Mouse (Mus musculus) gastrocnemius, postnatal 4 days (tissue): ENCODE data around the gene Cnn2. TPM values are rescaled to one million over a fixed set of nuclear protein-coding genes. Genes with fewer than 3 reads are reported as not detected.

ENCODE experiments used
- DNase-seq, 2 experiments: peaks; one replicate each; pipeline ENCODE4 v3.0.0; 2021 to 2022; ENCODE audit warnings: low spot score in 2 of 2, mixed read lengths in 2 of 2
- total RNA-seq, 2 experiments: library from RNA; stranded (reverse); gene quantifications; 2 replicates each; pipeline ENCODE4 v1.2.3; 2021

Gene Cnn2
- total RNA-seq, 2 experiments from 2014 or later = 51.0 to 55.0 TPM

GRCm38 (mm10) chr10:79987771-79988505 is 446 bp upstream of the Cnn2 start:
- no peak for DNase-seq

- DNase-seq = no peak
Measured at GRCm38 (mm10) chr10:79989272-79989786, 945 bp downstream of the Cnn2 start.

- DNase-seq = no peak
Measured at GRCm38 (mm10) chr10:79989870-79990269, 1.5 kb downstream of the Cnn2 start.

- DNase-seq = no peak
Measured at GRCm38 (mm10) chr10:79991099-79991498, 2.7 kb downstream of the Cnn2 start.

- DNase-seq = no peak
Measured at GRCm38 (mm10) chr10:79991548-79991947, 3.2 kb downstream of the Cnn2 start.

GRCm38 (mm10) chr10:79994397-79995115 is 6.2 kb downstream of the Cnn2 start:
- DNase-seq = no peak

- no peak for DNase-seq
Measured at GRCm38 (mm10) chr10:79995636-79996035, 7.3 kb downstream of the Cnn2 start.

GRCm38 (mm10) chr10:79996272-79997033 is 8.1 kb downstream of the Cnn2 start, which contains the start of gene Abca7:
TSS of gene Abca7 (plus strand) at chr10:79996494.
- peak; percentile 97 to 98 for DNase-seq

- peak in 1 of 2 experiments; percentile 64 for DNase-seq
Measured at GRCm38 (mm10) chr10:79997034-79997760, 8.8 kb downstream of the Cnn2 start.

GRCm38 (mm10) chr10:79997819-79998218 is 9.4 kb downstream of the Cnn2 start:
- DNase-seq = no peak

- DNase-seq = no peak
Measured at GRCm38 (mm10) chr10:80001945-80002344, 13.6 kb downstream of the Cnn2 start.

- no peak for DNase-seq
Measured at GRCm38 (mm10) chr10:80002829-80003228, 14.4 kb downstream of the Cnn2 start.

GRCm38 (mm10) chr10:80003374-80004232 is 15.2 kb downstream of the Cnn2 start:
- no peak for DNase-seq

- DNase-seq = no peak
Measured at GRCm38 (mm10) chr10:80004233-80004705, 15.9 kb downstream of the Cnn2 start.

GRCm38 (mm10) chr10:80011740-80012139 is 23.4 kb downstream of the Cnn2 start:
- no peak for DNase-seq

- DNase-seq = no peak
Measured at GRCm38 (mm10) chr10:80013609-80014008, 25.2 kb downstream of the Cnn2 start.

GRCm38 (mm10) chr10:80014484-80015290 is 26.3 kb downstream of the Cnn2 start:
- no peak for DNase-seq

GRCm38 (mm10) chr10:80015583-80015982 is 27.2 kb downstream of the Cnn2 start:
- DNase-seq = no peak

GRCm38 (mm10) chr10:80016511-80016910 is 28.1 kb downstream of the Cnn2 start, which contains the start of gene Arhgap45:
TSS of gene Arhgap45 (plus strand) at chr10:80016653.
- DNase-seq = no peak
